Mouse (Mus musculus): ENCODE results near the gene Acss2. TPM values are rescaled to one million over a fixed set of nuclear protein-coding genes. Genes with fewer than 3 reads are reported as not detected.
A peak's percentile ranks its signal among the peaks of the same experiment; 100 is the strongest.

Acss2 gene
- 9.1 and 18.8 TPM in 2 replicates for polyA plus RNA-seq (2012; rRNA removed)

DNA sequence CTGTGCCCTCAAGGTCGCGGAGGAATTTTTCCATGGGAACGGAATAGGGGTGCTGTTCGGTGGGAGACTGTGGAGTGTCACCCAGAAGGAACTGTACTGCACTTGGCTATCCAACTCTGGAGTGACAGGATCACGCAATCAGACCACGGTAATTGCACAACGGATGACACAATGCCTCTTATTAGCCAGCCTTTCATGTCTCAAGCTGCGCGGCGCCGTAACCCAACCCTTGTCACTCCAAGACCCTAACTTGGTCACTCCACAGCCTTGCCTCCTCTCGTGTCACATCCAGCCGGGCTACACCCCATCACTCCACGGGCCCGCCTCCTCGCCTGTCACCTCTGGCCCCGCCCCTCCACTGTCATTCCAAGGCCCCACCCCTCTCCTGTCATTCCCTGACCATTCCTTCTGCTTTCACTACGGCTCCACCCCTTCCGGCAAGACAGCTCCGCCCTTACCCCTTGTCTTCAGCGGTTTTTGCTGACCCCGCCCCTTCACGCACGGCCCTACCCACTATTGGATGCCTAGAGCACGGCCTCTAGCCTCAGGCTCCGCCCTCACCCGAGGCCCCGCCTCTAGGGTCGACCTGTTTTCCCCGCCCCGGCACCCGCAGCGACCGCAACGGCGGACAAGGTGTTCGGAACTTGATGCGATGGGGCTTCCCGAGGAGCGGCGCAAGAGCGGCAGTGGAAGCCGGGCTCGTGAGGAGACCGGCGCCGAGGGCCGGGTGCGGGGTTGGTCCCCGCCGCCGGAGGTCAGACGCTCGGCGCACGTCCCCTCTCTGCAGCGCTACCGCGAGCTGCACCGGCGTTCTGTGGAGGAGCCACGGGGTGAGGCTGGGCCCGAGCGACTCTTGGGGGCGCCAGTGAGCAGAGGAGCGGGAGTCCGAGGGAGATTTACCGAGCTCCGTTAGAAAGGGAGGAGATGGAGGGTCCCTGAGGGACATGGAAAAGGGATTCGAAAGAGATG, at the start of gene Acss2, which contains the start of gene Ggt7:
Acss2 (plus strand) TSS at position 494 of the 969 bp plus-strand sequence.
Ggt7 (minus strand) TSS at position 783 of the 969 bp plus-strand sequence.
- H3K36me3 ChIP-seq (ENCODE audit: control insufficient read depth, insufficient read depth, low read length) = no peaks in the 10 kb centered on the region
- H3K4me1 ChIP-seq (ENCODE audit: control insufficient read depth, insufficient read depth, insufficient read length, low read length) = peaks cover 6% of the 10 kb centered on the region
- H3K27me3 ChIP-seq (ENCODE audit: control insufficient read depth, insufficient read depth, low read length) = no peaks in the 10 kb centered on the region
- H3K27ac ChIP-seq (ENCODE audit: insufficient read depth, low read depth, low read length) = peak within 1 kb of the TSS; percentile 19; the same call in 1 of the 2 replicates
- peak within 1 kb of the TSS; percentile 78 for H3K4me3 ChIP-seq (ENCODE audit: low read depth, low read length)
- WGBS = 2% methylated on average over 70 of the region's 70 CpGs
- TF ChIP-seq POLR2A (IDR thresholded peaks at IDR 0.05; ENCODE audit: low read depth, low read length) = peak; percentile 46
- TF ChIP-seq CTCF (IDR thresholded peaks at IDR 0.05; ENCODE audit: extremely low read depth, insufficient read length, insufficient replicate concordance, low read depth, low read length) = peak; percentile 81

DNA sequence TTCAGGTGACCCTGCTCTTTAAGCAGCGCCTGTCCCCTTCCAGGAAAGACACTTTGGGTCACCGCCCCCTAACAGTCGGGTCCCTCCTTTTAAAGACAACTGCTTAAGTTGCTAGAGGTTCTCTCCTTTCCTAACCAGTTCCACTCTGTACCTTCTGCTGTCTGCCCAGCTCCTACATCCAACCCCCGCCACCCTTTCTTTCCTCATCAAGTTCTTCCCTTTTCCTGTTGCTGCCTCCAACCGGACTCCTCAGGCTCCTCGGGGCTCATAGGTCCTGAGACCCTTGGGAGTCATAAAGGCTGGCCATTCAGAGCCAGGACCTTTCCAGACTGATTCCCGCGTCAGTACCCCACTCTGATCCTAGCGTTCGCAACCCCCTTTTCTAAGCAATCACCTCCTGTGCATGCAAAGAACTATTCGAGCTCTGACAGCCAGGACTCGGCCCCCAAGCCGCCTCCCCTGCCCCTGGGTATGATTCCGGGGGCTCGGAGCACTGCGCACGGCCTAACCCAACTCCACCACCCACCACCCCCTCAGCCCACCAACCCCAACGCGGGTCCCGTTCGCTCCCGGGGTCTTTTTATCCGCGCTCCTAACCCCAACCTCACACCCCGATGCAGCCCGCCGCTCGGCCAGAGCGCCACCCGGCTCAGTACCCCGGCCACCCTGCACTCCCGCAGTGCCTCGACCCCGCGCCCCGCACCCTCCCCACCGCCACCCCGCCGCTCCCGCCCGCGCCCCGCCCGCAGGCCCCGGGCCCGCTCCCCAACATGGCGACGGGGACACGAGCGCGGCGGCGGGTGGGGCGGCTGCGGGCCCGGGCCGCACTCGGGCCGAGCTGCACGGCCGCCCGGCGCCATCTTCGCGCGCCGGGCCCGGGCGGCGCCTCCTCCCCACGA, 44.8 kb upstream of the Acss2 start:
- no peak for TF ChIP-seq CTCF (IDR thresholded peaks at IDR 0.05; ENCODE audit: extremely low read depth, insufficient read length, insufficient replicate concordance, low read depth, low read length)
- H3K27ac ChIP-seq (ENCODE audit: insufficient read depth, low read depth, low read length) = peak overlapping the region; percentile 65
- H3K36me3 ChIP-seq (ENCODE audit: control insufficient read depth, insufficient read depth, low read length) = no peaks in the 10 kb centered on the region
- H3K4me1 ChIP-seq (ENCODE audit: control insufficient read depth, insufficient read depth, insufficient read length, low read length) = no peaks in the 10 kb centered on the region; the same call in 1 of the 2 replicates
- H3K4me3 ChIP-seq (ENCODE audit: low read depth, low read length) = peak overlapping the region; percentile 90
- 1% methylated on average over 70 of the region's 71 CpGs for WGBS
- H3K27me3 ChIP-seq (ENCODE audit: control insufficient read depth, insufficient read depth, low read length) = 0 out of 2 replicates have a peak, but pooled peaks cover 3% of the 10 kb centered on the region

DNA sequence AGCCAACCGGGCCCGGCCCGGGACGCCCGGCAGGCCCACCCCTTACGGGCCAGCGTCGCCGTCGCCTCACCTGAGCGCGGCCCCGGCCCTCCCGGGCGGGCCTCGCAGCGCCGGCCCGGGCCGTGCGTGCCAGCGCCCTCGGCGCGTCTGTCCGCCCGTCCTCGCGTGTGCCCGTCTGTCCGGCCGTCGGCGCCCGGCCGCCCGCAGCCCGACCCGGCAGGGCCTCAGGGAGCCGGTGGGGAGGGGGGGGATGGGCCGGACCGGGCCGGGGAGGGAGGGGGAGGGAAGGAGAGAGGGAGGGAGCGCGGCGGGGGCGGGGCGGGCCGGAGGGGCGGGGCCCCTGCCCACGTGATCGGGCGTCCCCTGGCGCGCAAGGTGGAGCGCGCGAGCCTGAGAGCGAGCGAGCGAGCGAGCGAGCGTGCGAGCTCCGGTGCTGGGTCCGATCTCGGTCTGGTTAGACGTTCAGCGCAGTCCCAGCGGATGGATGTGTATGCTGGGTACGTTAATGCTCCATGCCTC, 44.1 kb upstream of the Acss2 start, which contains the start of gene Ncoa6:
Ncoa6 (minus strand) TSS at position 325 of the 519 bp plus-strand sequence.
- no peaks in the 10 kb centered on the region for H3K36me3 ChIP-seq (ENCODE audit: control insufficient read depth, insufficient read depth, low read length)
- TF ChIP-seq POLR2A (IDR thresholded peaks at IDR 0.05; ENCODE audit: low read depth, low read length) (peak; percentile 38; the same call in 1 of the 2 replicates), CTCF (IDR thresholded peaks at IDR 0.05; ENCODE audit: extremely low read depth, insufficient read length, insufficient replicate concordance, low read depth, low read length) (no peak)
- no peaks in the 10 kb centered on the region; the same call in 1 of the 2 replicates for H3K4me1 ChIP-seq (ENCODE audit: control insufficient read depth, insufficient read depth, insufficient read length, low read length)
- WGBS = under 1% methylated on average over 59 of the region's 72 CpGs
- H3K4me3 ChIP-seq (ENCODE audit: low read depth, low read length) = peak within 1 kb of the TSS; percentile 90
- peak within 1 kb of the TSS; percentile 65 for H3K27ac ChIP-seq (ENCODE audit: insufficient read depth, low read depth, low read length)
- H3K27me3 ChIP-seq (ENCODE audit: control insufficient read depth, insufficient read depth, low read length) = 0 out of 2 replicates have a peak, but pooled peaks cover 3% of the 10 kb centered on the region

DNA sequence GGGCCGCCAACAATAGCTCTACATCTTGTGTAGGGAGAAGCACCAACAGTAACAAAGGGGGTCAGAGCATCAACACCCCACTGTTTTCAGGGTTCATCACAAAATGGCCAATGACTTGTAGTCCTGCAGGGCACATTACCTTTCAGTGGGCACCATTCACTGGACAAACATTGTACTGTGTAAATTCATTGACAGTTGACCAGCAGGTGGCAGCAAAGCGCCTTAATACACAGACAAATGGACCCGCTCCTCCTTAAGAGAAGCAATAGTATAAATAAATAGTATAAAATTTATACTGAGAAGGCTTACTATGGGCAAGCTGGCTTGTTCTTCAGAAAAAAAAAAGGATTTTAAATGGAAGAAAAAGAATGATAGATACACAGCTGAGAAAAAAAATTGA, 35.7 kb upstream of the Acss2 start:
- Histone ChIP-seq H3K27me3 (ENCODE audit: control insufficient read depth, insufficient read depth, low read length) (no peaks in the 10 kb centered on the region), H3K36me3 (ENCODE audit: control insufficient read depth, insufficient read depth, low read length) (no peaks in the 10 kb centered on the region), H3K4me1 (ENCODE audit: control insufficient read depth, insufficient read depth, insufficient read length, low read length) (no peaks in the 10 kb centered on the region), H3K27ac (ENCODE audit: insufficient read depth, low read depth, low read length) (no peak overlapping the region), H3K4me3 (ENCODE audit: low read depth, low read length) (no peak overlapping the region)
- 56% methylated on average over 3 of the region's 3 CpGs for WGBS
- TF ChIP-seq CTCF (IDR thresholded peaks at IDR 0.05; ENCODE audit: extremely low read depth, insufficient read length, insufficient replicate concordance, low read depth, low read length) = no peak
- no peak for TF ChIP-seq POLR2A (IDR thresholded peaks at IDR 0.05; ENCODE audit: low read depth, low read length)

DNA sequence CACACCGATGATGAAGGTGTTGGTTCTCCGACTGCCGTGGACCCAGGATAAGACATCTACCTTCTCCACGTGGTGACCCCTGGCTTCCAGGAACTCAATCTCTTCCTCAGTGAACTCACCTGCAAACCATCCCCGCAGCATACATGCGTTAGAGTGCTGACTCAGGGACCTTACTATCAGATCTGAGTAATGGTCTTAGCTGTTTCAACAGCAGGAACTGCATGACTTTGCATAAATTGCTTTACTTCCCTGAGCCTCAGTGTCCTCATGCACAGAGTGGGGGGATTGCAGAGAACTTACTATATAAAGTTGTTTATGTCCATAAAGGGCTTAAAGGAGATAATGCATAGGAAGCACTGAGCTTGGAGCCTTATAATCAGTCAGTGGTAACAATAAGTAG, 26.8 kb upstream of the Acss2 start:
- no peak overlapping the region for H3K4me3 ChIP-seq (ENCODE audit: low read depth, low read length)
- WGBS = 91% methylated on average over 6 of the region's 6 CpGs
- TF ChIP-seq CTCF (IDR thresholded peaks at IDR 0.05; ENCODE audit: extremely low read depth, insufficient read length, insufficient replicate concordance, low read depth, low read length) (no peak), POLR2A (IDR thresholded peaks at IDR 0.05; ENCODE audit: low read depth, low read length) (no peak)
- H3K36me3 ChIP-seq (ENCODE audit: control insufficient read depth, insufficient read depth, low read length) = no peaks in the 10 kb centered on the region
- no peaks in the 10 kb centered on the region for H3K27me3 ChIP-seq (ENCODE audit: control insufficient read depth, insufficient read depth, low read length)
- H3K27ac ChIP-seq (ENCODE audit: insufficient read depth, low read depth, low read length) = no peak overlapping the region
- H3K4me1 ChIP-seq (ENCODE audit: control insufficient read depth, insufficient read depth, insufficient read length, low read length) = no peaks in the 10 kb centered on the region

DNA sequence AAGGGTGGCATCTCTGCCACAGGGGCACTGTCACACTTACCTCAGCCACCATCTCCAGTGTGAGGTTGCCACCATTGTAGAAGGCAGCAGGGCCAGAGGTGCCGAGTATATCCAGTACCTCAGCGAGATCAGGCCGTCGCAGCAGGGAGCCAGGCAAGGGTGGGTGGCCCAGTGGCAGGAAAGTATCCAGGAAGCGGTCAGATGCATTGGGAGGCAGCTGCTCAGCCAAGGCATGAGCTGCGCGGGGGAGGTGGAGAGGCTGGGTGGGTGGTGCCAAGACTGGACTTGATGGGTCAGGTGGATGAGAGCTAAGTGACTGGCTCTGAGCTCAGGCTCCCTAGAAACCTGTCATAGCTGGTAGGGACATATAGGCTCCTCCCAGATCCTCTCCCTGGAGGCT, 15.2 kb upstream of the Acss2 start:
- TF ChIP-seq POLR2A (IDR thresholded peaks at IDR 0.05; ENCODE audit: low read depth, low read length) = no peak
- no peak for TF ChIP-seq CTCF (IDR thresholded peaks at IDR 0.05; ENCODE audit: extremely low read depth, insufficient read length, insufficient replicate concordance, low read depth, low read length)
- H3K27ac ChIP-seq (ENCODE audit: insufficient read depth, low read depth, low read length) = no peak overlapping the region
- no peak overlapping the region for H3K4me3 ChIP-seq (ENCODE audit: low read depth, low read length)
- H3K27me3 ChIP-seq (ENCODE audit: control insufficient read depth, insufficient read depth, low read length) = no peaks in the 10 kb centered on the region
- no peaks in the 10 kb centered on the region for H3K36me3 ChIP-seq (ENCODE audit: control insufficient read depth, insufficient read depth, low read length)
- H3K4me1 ChIP-seq (ENCODE audit: control insufficient read depth, insufficient read depth, insufficient read length, low read length) = no peaks in the 10 kb centered on the region
- WGBS = 79% methylated on average over 7 of the region's 7 CpGs

Measured in small intestine, adult 2 months (tissue).